Mouse (Mus musculus): Measurements from ENCODE around the gene Ccdc158. TPM values are rescaled to one million over a fixed set of nuclear protein-coding genes. Genes with fewer than 3 reads are reported as not detected.

Gene Ccdc158
- total and polyA plus RNA-seq, 2 experiments from 2014 or later: 0.45 TPM; not detected in 1

DNA sequence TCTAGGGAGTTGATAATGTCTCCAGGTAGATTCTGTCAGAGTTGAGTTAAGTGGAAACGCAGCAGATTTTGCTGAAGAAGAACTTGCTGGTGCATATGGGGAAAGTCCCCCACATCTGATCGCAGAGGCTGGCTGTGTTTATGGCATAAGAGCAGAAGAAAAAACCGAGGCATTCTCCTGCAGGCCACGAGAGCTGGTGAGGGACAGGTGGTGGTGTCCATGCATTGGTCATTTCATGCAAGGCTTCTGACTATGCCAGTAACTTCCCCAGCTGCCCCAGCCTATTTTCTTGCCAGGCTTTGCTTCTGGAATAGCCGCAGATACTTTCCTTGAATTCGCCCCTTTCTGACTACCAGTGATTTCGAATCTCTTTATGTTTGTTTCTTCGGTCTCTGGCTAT lies 78.2 kb downstream of the Ccdc158 start:
- Histone ChIP-seq H3K4me1 (ENCODE audit: control insufficient read depth, insufficient read depth) (no peaks in the 10 kb centered on the region), H3K27ac (ENCODE audit: low read depth) (no peak overlapping the region), H3K36me3 (replicated peaks; ENCODE audit: control insufficient read depth, insufficient read depth, low read length) (no peaks in the 10 kb centered on the region), H3K4me2 (ENCODE audit: low read depth, low read length) (no peak overlapping the region), H3K27me3 (ENCODE audit: control insufficient read depth, insufficient read depth, low read length) (0 out of 2 replicates have a peak, but pooled peaks cover 5% of the 10 kb centered on the region), H3K4me3 (ENCODE audit: low read depth, low read length) (no peak overlapping the region), H3K9ac (replicated peaks; ENCODE audit: low read depth, low read length) (no peak overlapping the region), H3K9me3 (replicated peaks; ENCODE audit: control insufficient read depth, low read length) (no peaks in the 10 kb centered on the region)
- WGBS: 89% methylated on average over 8 of the region's 8 CpGs
- ATAC-seq (ENCODE audit: insufficient read depth, low read depth) (no peak), DNase-seq (ENCODE audit: low spot score) (no peak)
- TF ChIP-seq CTCF (IDR thresholded peaks at IDR 0.05; ENCODE audit: low read depth): no peak
- no peak for TF ChIP-seq EP300 (IDR thresholded peaks at IDR 0.05; ENCODE audit: low read depth)

GRCm38 (mm10) chr5:92595026-92595425 lies 80.0 kb downstream of the Ccdc158 start:
- Histone ChIP-seq H3K4me2 (ENCODE audit: low read depth, low read length) (no peak overlapping the region), H3K4me3 (ENCODE audit: low read depth, low read length) (no peak overlapping the region), H3K9ac (replicated peaks; ENCODE audit: low read depth, low read length) (no peak overlapping the region), H3K36me3 (replicated peaks; ENCODE audit: control insufficient read depth, insufficient read depth, low read length) (no peaks in the 10 kb centered on the region), H3K27me3 (ENCODE audit: control insufficient read depth, insufficient read depth, low read length) (no peaks in the 10 kb centered on the region), H3K9me3 (replicated peaks; ENCODE audit: control insufficient read depth, low read length) (no peaks in the 10 kb centered on the region), H3K4me1 (ENCODE audit: control insufficient read depth, insufficient read depth) (no peaks in the 10 kb centered on the region), H3K27ac (ENCODE audit: low read depth) (no peak overlapping the region)
- ATAC-seq (ENCODE audit: insufficient read depth, low read depth) (no peak), DNase-seq (ENCODE audit: low spot score) (no peak)
- TF ChIP-seq CTCF (IDR thresholded peaks at IDR 0.05; ENCODE audit: low read depth) (no peak), EP300 (IDR thresholded peaks at IDR 0.05; ENCODE audit: low read depth) (no peak)
- 55% methylated on average over 5 of the region's 5 CpGs for WGBS

DNA sequence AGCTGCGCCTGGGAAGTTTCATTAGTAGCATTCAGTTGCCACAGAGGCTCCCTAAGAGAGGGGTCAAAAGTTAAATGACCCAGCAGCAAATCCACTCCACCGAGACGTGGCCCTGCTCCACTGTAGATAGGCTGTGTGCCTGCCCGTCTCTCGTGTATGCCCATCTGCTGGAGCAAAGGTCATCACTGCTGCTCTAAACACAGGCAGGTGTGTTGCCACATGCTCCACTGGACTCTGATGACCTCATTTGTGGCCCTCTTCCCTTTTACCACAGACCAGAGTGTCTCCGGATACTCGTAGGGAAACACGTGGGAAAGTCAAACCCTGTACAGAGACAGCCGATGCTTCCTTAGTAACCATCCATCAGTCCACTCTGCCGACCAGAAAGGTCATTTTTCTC lies 89.1 kb downstream of the Ccdc158 start:
- Histone ChIP-seq H3K4me2 (ENCODE audit: low read depth, low read length) (no peak overlapping the region), H3K27ac (ENCODE audit: low read depth) (no peak overlapping the region), H3K27me3 (ENCODE audit: control insufficient read depth, insufficient read depth, low read length) (no peaks in the 10 kb centered on the region), H3K4me3 (ENCODE audit: low read depth, low read length) (no peak overlapping the region), H3K36me3 (replicated peaks; ENCODE audit: control insufficient read depth, insufficient read depth, low read length) (no peaks in the 10 kb centered on the region), H3K9ac (replicated peaks; ENCODE audit: low read depth, low read length) (no peak overlapping the region), H3K9me3 (replicated peaks; ENCODE audit: control insufficient read depth, low read length) (no peaks in the 10 kb centered on the region), H3K4me1 (ENCODE audit: control insufficient read depth, insufficient read depth) (0 out of 2 replicates have a peak, but pooled peaks cover 4% of the 10 kb centered on the region)
- TF ChIP-seq CTCF (IDR thresholded peaks at IDR 0.05; ENCODE audit: low read depth) (no peak), EP300 (IDR thresholded peaks at IDR 0.05; ENCODE audit: low read depth) (no peak)
- WGBS: 49% methylated on average over 10 of the region's 10 CpGs
- ATAC-seq (ENCODE audit: insufficient read depth, low read depth) (no peak), DNase-seq (ENCODE audit: low spot score) (no peak)

DNA sequence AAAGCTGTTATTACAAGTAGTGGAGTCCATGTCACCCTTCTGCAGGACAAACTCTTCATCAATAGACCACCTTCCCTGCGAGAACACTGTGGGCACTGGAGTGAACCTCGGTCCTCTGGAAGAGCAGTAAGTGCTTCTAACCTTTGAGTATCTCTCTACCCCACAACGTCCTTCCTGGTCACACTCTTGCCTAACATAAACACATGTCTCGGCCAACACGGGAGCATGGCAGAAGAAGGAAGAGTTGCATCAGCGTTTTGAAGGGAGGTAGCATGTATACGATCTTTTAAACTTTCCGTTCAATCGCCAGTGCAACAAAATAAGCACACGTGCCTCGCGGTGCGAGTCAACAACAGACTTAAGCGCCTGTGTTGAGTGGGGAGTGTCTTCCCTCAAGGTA lies 95.5 kb downstream of the Ccdc158 start:
- no peaks in the 10 kb centered on the region for H3K9me3 ChIP-seq (replicated peaks; ENCODE audit: control insufficient read depth, low read length)
- WGBS: 83% methylated on average over 14 of the region's 14 CpGs
- H3K27ac ChIP-seq (ENCODE audit: low read depth): no peak overlapping the region
- no peak overlapping the region for H3K4me2 ChIP-seq (ENCODE audit: low read depth, low read length)
- DNase-seq (ENCODE audit: low spot score) (no peak), ATAC-seq (ENCODE audit: insufficient read depth, low read depth) (no peak)
- H3K27me3 ChIP-seq (ENCODE audit: control insufficient read depth, insufficient read depth, low read length): no peaks in the 10 kb centered on the region
- no peaks in the 10 kb centered on the region for H3K4me1 ChIP-seq (ENCODE audit: control insufficient read depth, insufficient read depth)
- no peak overlapping the region for H3K4me3 ChIP-seq (ENCODE audit: low read depth, low read length)
- H3K9ac ChIP-seq (replicated peaks; ENCODE audit: low read depth, low read length): no peak overlapping the region
- TF ChIP-seq CTCF (IDR thresholded peaks at IDR 0.05; ENCODE audit: low read depth) (no peak), EP300 (IDR thresholded peaks at IDR 0.05; ENCODE audit: low read depth) (no peak)
- H3K36me3 ChIP-seq (replicated peaks; ENCODE audit: control insufficient read depth, insufficient read depth, low read length): no peaks in the 10 kb centered on the region

- no peaks in the 10 kb centered on the region for H3K4me1 ChIP-seq (ENCODE audit: control insufficient read depth, insufficient read depth)
- WGBS: 85% methylated on average over 4 of the region's 4 CpGs
- ATAC-seq (ENCODE audit: insufficient read depth, low read depth): no peak
These were observed 103.8 kb downstream of the Ccdc158 start for GRCm38 (mm10) chr5:92571232-92571631.

GRCm38 (mm10) chr5:92562002-92562401 lies 113.1 kb downstream of the Ccdc158 start:
- 80% methylated on average over 13 of the region's 13 CpGs for WGBS

More at GRCm38 (mm10) chr5:92571232-92571631, 103.8 kb downstream of the Ccdc158 start:
- Histone ChIP-seq H3K27ac (ENCODE audit: low read depth) (no peak overlapping the region), H3K36me3 (replicated peaks; ENCODE audit: control insufficient read depth, insufficient read depth, low read length) (no peaks in the 10 kb centered on the region), H3K4me2 (ENCODE audit: low read depth, low read length) (no peak overlapping the region), H3K27me3 (ENCODE audit: control insufficient read depth, insufficient read depth, low read length) (no peaks in the 10 kb centered on the region), H3K9me3 (replicated peaks; ENCODE audit: control insufficient read depth, low read length) (no peaks in the 10 kb centered on the region), H3K4me3 (ENCODE audit: low read depth, low read length) (no peak overlapping the region), H3K9ac (replicated peaks; ENCODE audit: low read depth, low read length) (no peak overlapping the region)
- no peak for DNase-seq (ENCODE audit: low spot score)
- TF ChIP-seq CTCF (IDR thresholded peaks at IDR 0.05; ENCODE audit: low read depth) (no peak), EP300 (IDR thresholded peaks at IDR 0.05; ENCODE audit: low read depth) (no peak)

More at GRCm38 (mm10) chr5:92562002-92562401, 113.1 kb downstream of the Ccdc158 start:
- Histone ChIP-seq H3K4me3 (ENCODE audit: low read depth, low read length) (no peak overlapping the region), H3K27ac (ENCODE audit: low read depth) (no peak overlapping the region), H3K4me2 (ENCODE audit: low read depth, low read length) (no peak overlapping the region), H3K27me3 (ENCODE audit: control insufficient read depth, insufficient read depth, low read length) (no peaks in the 10 kb centered on the region), H3K9me3 (replicated peaks; ENCODE audit: control insufficient read depth, low read length) (no peaks in the 10 kb centered on the region), H3K9ac (replicated peaks; ENCODE audit: low read depth, low read length) (no peak overlapping the region), H3K4me1 (ENCODE audit: control insufficient read depth, insufficient read depth) (peaks cover 8% of the 10 kb centered on the region), H3K36me3 (replicated peaks; ENCODE audit: control insufficient read depth, insufficient read depth, low read length) (no peaks in the 10 kb centered on the region)
- no peak for TF ChIP-seq CTCF (IDR thresholded peaks at IDR 0.05; ENCODE audit: low read depth)
- TF ChIP-seq EP300 (IDR thresholded peaks at IDR 0.05; ENCODE audit: low read depth): no peak
- ATAC-seq (ENCODE audit: insufficient read depth, low read depth) (no peak), DNase-seq (ENCODE audit: low spot score) (no peak)

Measured in heart, postnatal 0 days (tissue).